Mouse (Mus musculus) limb, embryonic 12.5 days (tissue): Measurements from ENCODE around the gene Hnrnph2. TPM values are rescaled to one million over a fixed set of nuclear protein-coding genes. Genes with fewer than 3 reads are reported as not detected.
A peak's percentile ranks its signal among the peaks of the same experiment; 100 is the strongest.

Experiments
- ATAC-seq: fragments of 200-750 bp; cut with Nextera tagmentation; 2 replicates; pipeline ENCODE4 v1.8.0; 2017; ENCODE audit warnings: low read depth, moderate TSS enrichment; ENCODE audit not compliant: insufficient number of reproducible peaks, insufficient read depth, low FRiP score, low TSS enrichment
- H3K27ac ChIP-seq: fragments of 300-500 bp; sonication (generic); 2 replicates; pipeline ENCODE4 v1.5.1; 2016; ENCODE audit warnings: mild to moderate bottlenecking, moderate library complexity
- H3K27me3 ChIP-seq: fragments of 300-500 bp; sonication (generic); 2 replicates; pipeline ENCODE4 v1.6.1; 2016; ENCODE audit warnings: mild to moderate bottlenecking, moderate library complexity
- H3K36me3 ChIP-seq: fragments of 300-500 bp; sonication (generic); 2 replicates; pipeline ENCODE4 v1.6.1; 2016; ENCODE audit warnings: mild to moderate bottlenecking, moderate library complexity
- H3K4me1 ChIP-seq: fragments of 300-500 bp; sonication (generic); replicated peaks from 2 replicates; pipeline ENCODE4 v1.6.1; 2016
- H3K4me2 ChIP-seq: fragments of 300-500 bp; sonication (generic); 2 replicates; pipeline ENCODE4 v1.6.1; 2016; ENCODE audit warnings: mild to moderate bottlenecking, moderate library complexity
- H3K4me3 ChIP-seq: fragments of 300-500 bp; sonication (generic); replicated peaks from 2 replicates; pipeline ENCODE4 v1.5.1; 2016; ENCODE audit warnings: mild to moderate bottlenecking
- H3K9ac ChIP-seq: fragments of 300-500 bp; sonication (generic); replicated peaks from 2 replicates; pipeline ENCODE4 v1.6.1; 2016; ENCODE audit warnings: mild to moderate bottlenecking, moderate library complexity
- H3K9me3 ChIP-seq: fragments of 300-500 bp; sonication (generic); 2 replicates; pipeline ENCODE4 v1.6.1; 2016; ENCODE audit warnings: mild to moderate bottlenecking, moderate library complexity
- WGBS: fragments of 180-500 bp; shearing (Covaris S2); methylation state at CpG from one replicate; pipeline ENCODE4 v1.1.7; 2016; 5-methylcytosine and 5-hydroxymethylcytosine counted together
- polyA plus RNA-seq: library from polyadenylated mRNA; unstranded; fragments of >200 nt; fragmentation: Nextera tagmentation; extraction: Ambion mirVana; gene quantifications from 2 replicates; pipeline ENCODE4 v1.2.1, GENCODE M21; 2016

Gene Hnrnph2
- polyA plus RNA-seq, 1 experiment from 2014 or later = 166 TPM

- Histone ChIP-seq H3K27me3 (peaks cover 8% of the 10 kb centered on the region; the same call in 1 of the 2 replicates), H3K4me3 (no peak overlapping the region), H3K4me1 (no peaks in the 10 kb centered on the region), H3K27ac (no peak overlapping the region), H3K36me3 (no peaks in the 10 kb centered on the region), H3K4me2 (no peak overlapping the region), H3K9ac (no peak overlapping the region), H3K9me3 (no peaks in the 10 kb centered on the region)
- no peak for ATAC-seq
- 63% methylated on average over 8 of the region's 8 CpGs for WGBS
Observed at GRCm38 (mm10) chrX:134620254-134620865, 19.4 kb downstream of the Hnrnph2 start.

GRCm38 (mm10) chrX:134621685-134622084, 20.7 kb downstream of the Hnrnph2 start:
- H3K4me3 ChIP-seq = no peak overlapping the region
- ATAC-seq = no peak
- no peak overlapping the region for H3K4me2 ChIP-seq
- H3K4me1 ChIP-seq = no peaks in the 10 kb centered on the region
- H3K27ac ChIP-seq = no peak overlapping the region
- H3K27me3 ChIP-seq = peaks cover 14% of the 10 kb centered on the region
- no peaks in the 10 kb centered on the region for H3K9me3 ChIP-seq
- no peak overlapping the region for H3K9ac ChIP-seq
- no peaks in the 10 kb centered on the region for H3K36me3 ChIP-seq
- WGBS = 80% methylated on average over 3 of the region's 3 CpGs

- Histone ChIP-seq H3K4me3 (no peak overlapping the region), H3K27me3 (peaks cover 14% of the 10 kb centered on the region), H3K27ac (no peak overlapping the region), H3K9ac (no peak overlapping the region), H3K36me3 (no peaks in the 10 kb centered on the region), H3K4me2 (no peak overlapping the region), H3K4me1 (no peaks in the 10 kb centered on the region), H3K9me3 (no peaks in the 10 kb centered on the region)
- WGBS = 85% methylated on average over 4 of the region's 4 CpGs
- ATAC-seq = no peak
Observed at GRCm38 (mm10) chrX:134623350-134623749, 22.4 kb downstream of the Hnrnph2 start.

GRCm38 (mm10) chrX:134628200-134628599, 27.2 kb downstream of the Hnrnph2 start:
- 89% methylated on average over 2 of the region's 2 CpGs for WGBS

GRCm38 (mm10) chrX:134632710-134633109, 31.7 kb downstream of the Hnrnph2 start:
- ATAC-seq = no peak
- Histone ChIP-seq H3K27ac (no peak overlapping the region), H3K9me3 (no peaks in the 10 kb centered on the region), H3K4me1 (no peaks in the 10 kb centered on the region), H3K4me2 (no peak overlapping the region), H3K27me3 (peaks cover 5% of the 10 kb centered on the region; the same call in 1 of the 2 replicates), H3K9ac (no peak overlapping the region), H3K4me3 (no peak overlapping the region), H3K36me3 (no peaks in the 10 kb centered on the region)
- 81% methylated on average over 5 of the region's 5 CpGs for WGBS

More at GRCm38 (mm10) chrX:134628200-134628599, 27.2 kb downstream of the Hnrnph2 start:
- no peaks in the 10 kb centered on the region for H3K9me3 ChIP-seq
- no peak overlapping the region for H3K4me2 ChIP-seq
- peaks cover 6% of the 10 kb centered on the region; the same call in 1 of the 2 replicates for H3K27me3 ChIP-seq
- ATAC-seq = no peak
- H3K4me3 ChIP-seq = no peak overlapping the region
- H3K27ac ChIP-seq = no peak overlapping the region
- no peak overlapping the region for H3K9ac ChIP-seq
- no peaks in the 10 kb centered on the region for H3K4me1 ChIP-seq
- H3K36me3 ChIP-seq = no peaks in the 10 kb centered on the region

- Histone ChIP-seq H3K4me1 (no peaks in the 10 kb centered on the region), H3K4me3 (no peak overlapping the region), H3K9me3 (no peaks in the 10 kb centered on the region), H3K4me2 (no peak overlapping the region), H3K27ac (no peak overlapping the region), H3K36me3 (no peaks in the 10 kb centered on the region), H3K27me3 (peaks cover 5% of the 10 kb centered on the region; the same call in 1 of the 2 replicates), H3K9ac (no peak overlapping the region)
- WGBS = 48% methylated on average over 3 of the region's 3 CpGs
- no peak for ATAC-seq
Observed at GRCm38 (mm10) chrX:134635111-134635510, 34.1 kb downstream of the Hnrnph2 start.

GRCm38 (mm10) chrX:134635860-134636259, 34.9 kb downstream of the Hnrnph2 start:
- Histone ChIP-seq H3K4me2 (no peak overlapping the region), H3K4me1 (no peaks in the 10 kb centered on the region), H3K4me3 (no peak overlapping the region), H3K36me3 (no peaks in the 10 kb centered on the region), H3K27me3 (peaks cover 5% of the 10 kb centered on the region; the same call in 1 of the 2 replicates), H3K9me3 (no peaks in the 10 kb centered on the region), H3K9ac (no peak overlapping the region), H3K27ac (no peak overlapping the region)
- 44% methylated on average over 3 of the region's 3 CpGs for WGBS
- no peak for ATAC-seq

- no peak for ATAC-seq
- WGBS = 76% methylated on average over 10 of the region's 10 CpGs
- no peak overlapping the region for H3K9ac ChIP-seq
- H3K27ac ChIP-seq = no peak overlapping the region
- H3K9me3 ChIP-seq = no peaks in the 10 kb centered on the region
- H3K27me3 ChIP-seq = no peaks in the 10 kb centered on the region
- H3K4me1 ChIP-seq = no peaks in the 10 kb centered on the region
- H3K36me3 ChIP-seq = no peaks in the 10 kb centered on the region
- H3K4me3 ChIP-seq = no peak overlapping the region
- no peak overlapping the region for H3K4me2 ChIP-seq
Observed at GRCm38 (mm10) chrX:134641000-134641760, 40.2 kb downstream of the Hnrnph2 start.

GRCm38 (mm10) chrX:134646338-134646737, 45.4 kb downstream of the Hnrnph2 start:
- H3K9ac ChIP-seq = no peak overlapping the region
- H3K4me2 ChIP-seq = no peak overlapping the region
- no peak overlapping the region for H3K4me3 ChIP-seq
- ATAC-seq = no peak
- no peak overlapping the region for H3K27ac ChIP-seq
- no peaks in the 10 kb centered on the region for H3K36me3 ChIP-seq
- H3K27me3 ChIP-seq = no peaks in the 10 kb centered on the region
- WGBS = 92% methylated on average over 1 of the region's 1 CpGs
- no peaks in the 10 kb centered on the region for H3K4me1 ChIP-seq
- H3K9me3 ChIP-seq = no peaks in the 10 kb centered on the region

GRCm38 (mm10) chrX:134647421-134647820, 46.4 kb downstream of the Hnrnph2 start:
- H3K4me1 ChIP-seq = no peaks in the 10 kb centered on the region
- 65% methylated on average over 8 of the region's 8 CpGs for WGBS
- no peaks in the 10 kb centered on the region for H3K36me3 ChIP-seq
- 0 out of 2 replicates have a peak, but pooled peaks cover 2% of the 10 kb centered on the region for H3K27me3 ChIP-seq
- H3K27ac ChIP-seq = no peak overlapping the region
- no peak overlapping the region for H3K9ac ChIP-seq
- H3K4me2 ChIP-seq = no peak overlapping the region
- no peak for ATAC-seq
- no peaks in the 10 kb centered on the region for H3K9me3 ChIP-seq
- no peak overlapping the region for H3K4me3 ChIP-seq

- Histone ChIP-seq H3K27ac (no peak overlapping the region), H3K9me3 (no peaks in the 10 kb centered on the region), H3K4me2 (peak overlapping the region; percentile 15; the same call in 1 of the 2 replicates), H3K4me1 (no peaks in the 10 kb centered on the region), H3K27me3 (0 out of 2 replicates have a peak, but pooled peaks cover 3% of the 10 kb centered on the region), H3K9ac (no peak overlapping the region), H3K4me3 (no peak overlapping the region), H3K36me3 (no peaks in the 10 kb centered on the region)
- ATAC-seq = peak; percentile 47; the same call in 1 of the 2 replicates
- WGBS = 20% methylated on average over 11 of the region's 11 CpGs
Observed at GRCm38 (mm10) chrX:134648031-134648692, 47.2 kb downstream of the Hnrnph2 start.
